Mouse (Mus musculus) gastrocnemius, adult 18-20 months (tissue): ENCODE data around the gene Carm1. TPM values are rescaled to one million over a fixed set of nuclear protein-coding genes. Genes with fewer than 3 reads are reported as not detected.
A peak's percentile ranks its signal among the peaks of the same experiment; 100 is the strongest.
"Not testable (repeated sequence)": the region's sequence is repeated elsewhere in the genome, so short reads cannot be mapped to it uniquely, and the experiment has no call there.

Experiments
- DNase-seq: peaks from one replicate; pipeline ENCODE4 v3.0.0; 2021; ENCODE audit warnings: low spot score
- total RNA-seq, 2 experiments: library from RNA; stranded (reverse); gene quantifications; 2 replicates each; pipeline ENCODE4 v1.2.3; 2021

Carm1 gene
- total RNA-seq, 2 experiments from 2014 or later: 55.5 to 66.5 TPM

GRCm38 (mm10) chr9:21574012-21574801, 27.5 kb downstream of the Carm1 start:
- no peak for DNase-seq

GRCm38 (mm10) chr9:21575253-21575652, 28.6 kb downstream of the Carm1 start:
- DNase-seq: no peak

GRCm38 (mm10) chr9:21576286-21576685, 29.6 kb downstream of the Carm1 start:
- DNase-seq: no peak

GRCm38 (mm10) chr9:21578226-21578625, 31.5 kb downstream of the Carm1 start:
- DNase-seq: no peak

GRCm38 (mm10) chr9:21585401-21585800, 38.7 kb downstream of the Carm1 start:
- DNase-seq: no peak

GRCm38 (mm10) chr9:21587678-21588349, 41.1 kb downstream of the Carm1 start:
- DNase-seq: no peak

GRCm38 (mm10) chr9:21588350-21588749, 41.7 kb downstream of the Carm1 start:
- no peak for DNase-seq

- no peak for DNase-seq
Measured at GRCm38 (mm10) chr9:21589538-21589937, 42.8 kb downstream of the Carm1 start.

- DNase-seq: no peak
Measured at GRCm38 (mm10) chr9:21591127-21591830, 44.6 kb downstream of the Carm1 start.

- no peak for DNase-seq
Measured at GRCm38 (mm10) chr9:21591831-21592702, 45.4 kb downstream of the Carm1 start.

- DNase-seq: peak; percentile 94
Measured at GRCm38 (mm10) chr9:21592703-21593121, 46.0 kb downstream of the Carm1 start, which contains the start of the genes Timm29 and Yipf2. Timm29 (plus strand) TSS chr9:21592722. Yipf2 (minus strand) TSS chr9:21592828.

- peak; percentile 24 for DNase-seq
Measured at GRCm38 (mm10) chr9:21593122-21593721, 46.5 kb downstream of the Carm1 start.

GRCm38 (mm10) chr9:21594350-21594749, 47.7 kb downstream of the Carm1 start:
- not testable (repeated sequence) for DNase-seq

GRCm38 (mm10) chr9:21594838-21595237, 48.1 kb downstream of the Carm1 start:
- no peak for DNase-seq

GRCm38 (mm10) chr9:21598198-21598597, 51.5 kb downstream of the Carm1 start:
- no peak for DNase-seq

- DNase-seq: no peak
Measured at GRCm38 (mm10) chr9:21600186-21600585, 53.5 kb downstream of the Carm1 start.

GRCm38 (mm10) chr9:21601073-21601472, 54.4 kb downstream of the Carm1 start:
- no peak for DNase-seq

- peak; percentile 71 for DNase-seq
Measured at GRCm38 (mm10) chr9:21601722-21602399, 55.2 kb downstream of the Carm1 start.

- no peak for DNase-seq
Measured at GRCm38 (mm10) chr9:21604119-21604518, 57.4 kb downstream of the Carm1 start.

GRCm38 (mm10) chr9:21605865-21606264, 59.2 kb downstream of the Carm1 start:
- DNase-seq: no peak
